Mouse (Mus musculus): Measurements from ENCODE around the gene Syt7. TPM values are rescaled to one million over a fixed set of nuclear protein-coding genes. Genes with fewer than 3 reads are reported as not detected.
A peak's percentile ranks its signal among the peaks of the same experiment; 100 is the strongest.

The Syt7 gene
- polyA plus RNA-seq, 1 experiment from 2014 or later: 9.7 TPM

GRCm38 (mm10) chr19:10395174-10395573, 6.3 kb downstream of the Syt7 start:
- no peak overlapping the region for H3K4me3 ChIP-seq (replicated peaks; ENCODE audit: low read length)

DNA sequence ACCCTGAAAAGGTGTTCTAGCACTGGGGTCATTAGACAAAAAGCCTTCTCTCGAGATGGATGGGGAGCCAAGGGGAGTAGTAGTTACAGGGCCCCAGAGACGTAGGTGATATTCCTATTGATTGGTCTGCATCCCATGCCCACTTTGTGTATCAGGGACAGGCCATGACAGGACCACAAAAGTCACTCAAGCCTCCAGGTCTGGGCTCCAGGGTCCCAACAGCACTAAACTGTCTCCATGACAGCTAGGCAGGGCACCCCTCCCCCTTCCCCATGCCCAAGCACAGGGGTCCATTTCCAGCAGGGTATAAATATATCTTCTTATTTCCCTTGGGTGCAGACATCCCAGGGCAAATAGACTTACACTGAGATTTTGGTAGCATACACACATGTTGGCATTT, 8.1 kb downstream of the Syt7 start:
- Histone ChIP-seq H3K4me2 (ENCODE audit: low read length) (no peak overlapping the region), H3K4me1 (replicated peaks; ENCODE audit: control insufficient read depth, insufficient read depth, low read length) (peaks cover 36% of the 10 kb centered on the region), H3K9me3 (ENCODE audit: control insufficient read depth, low read length) (no peaks in the 10 kb centered on the region), H3K4me3 (replicated peaks; ENCODE audit: low read length) (no peak overlapping the region), H3K9ac (replicated peaks; ENCODE audit: low read depth, low read length) (no peak overlapping the region), H3K27ac (ENCODE audit: low read length) (no peak overlapping the region), H3K36me3 (ENCODE audit: control insufficient read depth, insufficient read depth) (no peaks in the 10 kb centered on the region), H3K27me3 (replicated peaks; ENCODE audit: control insufficient read depth, insufficient read depth, low read length) (no peaks in the 10 kb centered on the region)
- WGBS: 82% methylated on average over 2 of the region's 2 CpGs
- no peak for ATAC-seq

More at GRCm38 (mm10) chr19:10395174-10395573, 6.3 kb downstream of the Syt7 start:
- H3K9me3 ChIP-seq (ENCODE audit: control insufficient read depth, low read length): no peaks in the 10 kb centered on the region
- ATAC-seq: peak; percentile 40
- no peak overlapping the region for H3K27ac ChIP-seq (ENCODE audit: low read length)
- no peaks in the 10 kb centered on the region for H3K27me3 ChIP-seq (replicated peaks; ENCODE audit: control insufficient read depth, insufficient read depth, low read length)
- no peak overlapping the region for H3K4me2 ChIP-seq (ENCODE audit: low read length)
- no peak overlapping the region for H3K9ac ChIP-seq (replicated peaks; ENCODE audit: low read depth, low read length)
- 12% methylated on average over 8 of the region's 8 CpGs for WGBS
- H3K36me3 ChIP-seq (ENCODE audit: control insufficient read depth, insufficient read depth): no peaks in the 10 kb centered on the region
- H3K4me1 ChIP-seq (replicated peaks; ENCODE audit: control insufficient read depth, insufficient read depth, low read length): peaks cover 40% of the 10 kb centered on the region

GRCm38 (mm10) chr19:10397479-10398153, 8.7 kb downstream of the Syt7 start:
- ATAC-seq: peak; percentile 32
- peaks cover 36% of the 10 kb centered on the region for H3K4me1 ChIP-seq (replicated peaks; ENCODE audit: control insufficient read depth, insufficient read depth, low read length)
- peak overlapping the region; percentile 23 for H3K27ac ChIP-seq (ENCODE audit: low read length)
- H3K9me3 ChIP-seq (ENCODE audit: control insufficient read depth, low read length): no peaks in the 10 kb centered on the region
- H3K27me3 ChIP-seq (replicated peaks; ENCODE audit: control insufficient read depth, insufficient read depth, low read length): no peaks in the 10 kb centered on the region
- H3K9ac ChIP-seq (replicated peaks; ENCODE audit: low read depth, low read length): no peak overlapping the region
- H3K36me3 ChIP-seq (ENCODE audit: control insufficient read depth, insufficient read depth): no peaks in the 10 kb centered on the region
- no peak overlapping the region for H3K4me3 ChIP-seq (replicated peaks; ENCODE audit: low read length)
- no peak overlapping the region for H3K4me2 ChIP-seq (ENCODE audit: low read length)
- WGBS: 29% methylated on average over 8 of the region's 8 CpGs

DNA sequence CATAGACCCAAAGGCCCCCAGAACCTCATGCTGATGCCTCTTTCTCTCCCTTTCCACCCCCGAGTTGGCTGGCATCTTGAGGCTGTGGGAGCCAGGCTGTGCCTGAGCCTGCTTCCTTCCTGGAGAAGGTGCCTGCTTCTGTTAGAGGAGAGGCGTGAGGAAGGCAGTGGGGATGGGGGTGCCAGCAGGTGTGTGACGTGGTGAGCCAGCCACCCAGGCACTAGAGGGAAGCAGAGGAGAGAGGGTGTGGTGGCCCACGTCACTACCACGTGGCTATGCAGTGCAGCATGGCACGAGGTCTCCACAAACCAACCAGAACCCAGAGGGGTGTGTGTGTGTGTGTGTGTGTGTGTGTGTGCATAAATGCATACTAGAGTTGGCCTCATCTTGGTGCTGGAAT, 9.4 kb downstream of the Syt7 start:
- H3K9me3 ChIP-seq (ENCODE audit: control insufficient read depth, low read length): no peaks in the 10 kb centered on the region
- no peak overlapping the region for H3K4me3 ChIP-seq (replicated peaks; ENCODE audit: low read length)
- ATAC-seq: no peak
- WGBS: 64% methylated on average over 6 of the region's 6 CpGs
- no peak overlapping the region for H3K9ac ChIP-seq (replicated peaks; ENCODE audit: low read depth, low read length)
- H3K36me3 ChIP-seq (ENCODE audit: control insufficient read depth, insufficient read depth): no peaks in the 10 kb centered on the region
- H3K4me1 ChIP-seq (replicated peaks; ENCODE audit: control insufficient read depth, insufficient read depth, low read length): peaks cover 36% of the 10 kb centered on the region
- H3K4me2 ChIP-seq (ENCODE audit: low read length): no peak overlapping the region
- H3K27me3 ChIP-seq (replicated peaks; ENCODE audit: control insufficient read depth, insufficient read depth, low read length): no peaks in the 10 kb centered on the region
- H3K27ac ChIP-seq (ENCODE audit: low read length): peak overlapping the region; percentile 2

DNA sequence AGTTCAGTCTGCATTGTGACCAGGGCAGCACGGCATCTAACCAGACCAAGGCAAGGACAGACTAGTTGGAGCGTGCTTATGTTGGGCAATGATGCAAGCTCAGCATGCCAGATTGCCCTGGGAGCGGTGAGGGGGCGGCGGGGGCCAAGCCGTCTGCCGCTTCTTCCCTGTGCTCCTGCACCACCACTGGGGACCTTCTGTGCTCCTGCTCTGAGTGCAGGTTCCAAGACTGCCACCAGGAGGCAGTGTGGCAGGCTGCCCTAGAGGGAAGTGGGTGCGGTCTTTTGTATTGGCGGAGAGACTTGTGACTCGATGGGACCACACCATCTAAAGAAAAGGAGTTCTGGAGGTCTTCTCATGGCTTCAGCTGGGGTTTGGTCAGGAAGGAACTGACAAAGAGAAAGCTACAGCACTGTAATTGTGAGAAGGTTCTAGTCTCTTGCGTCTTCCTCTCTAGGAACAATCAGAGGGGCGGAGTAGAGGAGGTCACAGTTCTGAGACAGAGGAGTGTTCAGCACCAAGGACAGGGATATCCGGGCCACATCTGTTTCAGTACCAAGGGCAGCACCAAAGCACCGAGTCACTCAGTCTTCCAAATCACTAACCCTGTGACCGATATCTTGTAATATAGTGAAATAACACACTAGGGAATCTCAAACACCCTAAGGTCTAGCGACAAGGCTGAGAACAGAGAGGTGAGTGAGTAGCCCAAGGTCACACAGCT, 14.0 kb downstream of the Syt7 start:
- no peak overlapping the region for H3K4me3 ChIP-seq (replicated peaks; ENCODE audit: low read length)
- H3K9me3 ChIP-seq (ENCODE audit: control insufficient read depth, low read length): no peaks in the 10 kb centered on the region
- H3K27me3 ChIP-seq (replicated peaks; ENCODE audit: control insufficient read depth, insufficient read depth, low read length): no peaks in the 10 kb centered on the region
- H3K9ac ChIP-seq (replicated peaks; ENCODE audit: low read depth, low read length): no peak overlapping the region
- WGBS: 30% methylated on average over 16 of the region's 16 CpGs
- H3K27ac ChIP-seq (ENCODE audit: low read length): no peak overlapping the region
- H3K4me1 ChIP-seq (replicated peaks; ENCODE audit: control insufficient read depth, insufficient read depth, low read length): peaks cover 26% of the 10 kb centered on the region
- H3K4me2 ChIP-seq (ENCODE audit: low read length): no peak overlapping the region
- ATAC-seq: no peak
- H3K36me3 ChIP-seq (ENCODE audit: control insufficient read depth, insufficient read depth): no peaks in the 10 kb centered on the region

- H3K36me3 ChIP-seq (ENCODE audit: control insufficient read depth, insufficient read depth): no peaks in the 10 kb centered on the region
- no peaks in the 10 kb centered on the region for H3K9me3 ChIP-seq (ENCODE audit: control insufficient read depth, low read length)
- H3K4me1 ChIP-seq (replicated peaks; ENCODE audit: control insufficient read depth, insufficient read depth, low read length): peaks cover 21% of the 10 kb centered on the region
- H3K4me2 ChIP-seq (ENCODE audit: low read length): no peak overlapping the region
- H3K4me3 ChIP-seq (replicated peaks; ENCODE audit: low read length): no peak overlapping the region
- no peak overlapping the region for H3K27ac ChIP-seq (ENCODE audit: low read length)
- no peak overlapping the region for H3K9ac ChIP-seq (replicated peaks; ENCODE audit: low read depth, low read length)
- H3K27me3 ChIP-seq (replicated peaks; ENCODE audit: control insufficient read depth, insufficient read depth, low read length): no peaks in the 10 kb centered on the region
- ATAC-seq: no peak
- 74% methylated on average over 10 of the region's 10 CpGs for WGBS
Measured at GRCm38 (mm10) chr19:10403593-10404380, 14.9 kb downstream of the Syt7 start.

GRCm38 (mm10) chr19:10404424-10404823, 15.5 kb downstream of the Syt7 start:
- no peak for ATAC-seq
- no peak overlapping the region for H3K9ac ChIP-seq (replicated peaks; ENCODE audit: low read depth, low read length)
- H3K27ac ChIP-seq (ENCODE audit: low read length): no peak overlapping the region
- H3K4me2 ChIP-seq (ENCODE audit: low read length): no peak overlapping the region
- no peak overlapping the region for H3K4me3 ChIP-seq (replicated peaks; ENCODE audit: low read length)
- no peaks in the 10 kb centered on the region for H3K9me3 ChIP-seq (ENCODE audit: control insufficient read depth, low read length)
- WGBS: 48% methylated on average over 10 of the region's 10 CpGs
- no peaks in the 10 kb centered on the region for H3K36me3 ChIP-seq (ENCODE audit: control insufficient read depth, insufficient read depth)
- H3K27me3 ChIP-seq (replicated peaks; ENCODE audit: control insufficient read depth, insufficient read depth, low read length): no peaks in the 10 kb centered on the region
- H3K4me1 ChIP-seq (replicated peaks; ENCODE audit: control insufficient read depth, insufficient read depth, low read length): peaks cover 21% of the 10 kb centered on the region

DNA sequence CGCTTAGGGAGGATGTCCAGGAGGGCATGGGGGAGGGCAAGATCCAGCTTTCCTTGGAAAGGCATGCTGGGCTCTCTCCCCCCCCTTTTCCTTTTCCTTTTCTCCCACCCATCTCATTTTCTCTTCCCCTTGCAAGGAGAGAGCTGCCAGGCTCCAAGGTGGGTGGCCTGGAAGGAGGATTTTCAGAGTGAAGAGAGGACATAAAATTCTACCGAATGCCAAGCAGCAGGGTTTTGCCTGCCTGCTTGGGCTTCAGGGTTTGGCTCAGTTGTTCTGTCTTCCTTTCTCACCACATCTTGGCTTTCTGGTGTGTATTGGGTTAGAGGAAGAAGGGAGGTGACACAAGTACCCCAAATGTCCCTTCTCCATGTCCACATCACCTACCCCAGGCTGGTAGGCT, 16.0 kb downstream of the Syt7 start:
- Histone ChIP-seq H3K27ac (ENCODE audit: low read length) (no peak overlapping the region), H3K27me3 (replicated peaks; ENCODE audit: control insufficient read depth, insufficient read depth, low read length) (no peaks in the 10 kb centered on the region), H3K9ac (replicated peaks; ENCODE audit: low read depth, low read length) (no peak overlapping the region), H3K4me2 (ENCODE audit: low read length) (no peak overlapping the region), H3K4me3 (replicated peaks; ENCODE audit: low read length) (no peak overlapping the region), H3K36me3 (ENCODE audit: control insufficient read depth, insufficient read depth) (no peaks in the 10 kb centered on the region), H3K9me3 (ENCODE audit: control insufficient read depth, low read length) (no peaks in the 10 kb centered on the region), H3K4me1 (replicated peaks; ENCODE audit: control insufficient read depth, insufficient read depth, low read length) (peaks cover 21% of the 10 kb centered on the region)
- ATAC-seq: 0 out of 2 replicates have a peak, but pooled peaks have one; percentile 5
- 33% methylated on average over 2 of the region's 2 CpGs for WGBS

GRCm38 (mm10) chr19:10413701-10414242, 24.9 kb downstream of the Syt7 start:
- H3K9ac ChIP-seq (replicated peaks; ENCODE audit: low read depth, low read length): peak overlapping the region; percentile 57
- peak; percentile 90 for ATAC-seq
- H3K9me3 ChIP-seq (ENCODE audit: control insufficient read depth, low read length): no peaks in the 10 kb centered on the region
- H3K27me3 ChIP-seq (replicated peaks; ENCODE audit: control insufficient read depth, insufficient read depth, low read length): no peaks in the 10 kb centered on the region
- H3K4me3 ChIP-seq (replicated peaks; ENCODE audit: low read length): peak overlapping the region; percentile 41
- H3K4me2 ChIP-seq (ENCODE audit: low read length): peak overlapping the region; percentile 59
- no peak overlapping the region; the same call in 1 of the 2 replicates for H3K27ac ChIP-seq (ENCODE audit: low read length)
- H3K4me1 ChIP-seq (replicated peaks; ENCODE audit: control insufficient read depth, insufficient read depth, low read length): peaks cover 20% of the 10 kb centered on the region
- no peaks in the 10 kb centered on the region for H3K36me3 ChIP-seq (ENCODE audit: control insufficient read depth, insufficient read depth)
- WGBS: under 1% methylated on average over 19 of the region's 19 CpGs
